Mouse (Mus musculus) C2C12 (cell line): ENCODE data around the gene Ppp1r14b.

ENCODE experiments used
- CEBPB ChIP-seq: IDR thresholded peaks from one replicate; pipeline ENCODE4 v1.6.1; 2011; ENCODE audit warnings: low read depth, mild to moderate bottlenecking, control low read depth, moderate library complexity
- CTCF ChIP-seq: IDR thresholded peaks from one replicate; pipeline ENCODE4 v1.5.1; 2011; ENCODE audit not compliant: control insufficient read depth, insufficient read depth, insufficient read length
- FOSL1 ChIP-seq: IDR thresholded peaks from one replicate; pipeline ENCODE4 v1.8.0; 2011; ENCODE audit warnings: mild to moderate bottlenecking, low read length; ENCODE audit not compliant: poor library complexity, insufficient read depth, severe bottlenecking
- MAX ChIP-seq: IDR thresholded peaks from one replicate; pipeline ENCODE4 v1.6.1; 2011; ENCODE audit warnings: mild to moderate bottlenecking, control low read depth
- MYOD1 ChIP-seq: IDR thresholded peaks from one replicate; pipeline ENCODE4 v1.6.1; 2011; ENCODE audit warnings: low read depth; ENCODE audit not compliant: control insufficient read depth, insufficient read length
- MYOG ChIP-seq: IDR thresholded peaks from one replicate; pipeline ENCODE4 v1.6.1; 2011; ENCODE audit not compliant: control insufficient read depth, insufficient read length; ENCODE audit errors: extremely low read depth
- USF1 ChIP-seq: IDR thresholded peaks from one replicate; pipeline ENCODE4 v1.6.1; 2011; ENCODE audit warnings: low read depth, mild to moderate bottlenecking, control low read depth, moderate library complexity

DNA sequence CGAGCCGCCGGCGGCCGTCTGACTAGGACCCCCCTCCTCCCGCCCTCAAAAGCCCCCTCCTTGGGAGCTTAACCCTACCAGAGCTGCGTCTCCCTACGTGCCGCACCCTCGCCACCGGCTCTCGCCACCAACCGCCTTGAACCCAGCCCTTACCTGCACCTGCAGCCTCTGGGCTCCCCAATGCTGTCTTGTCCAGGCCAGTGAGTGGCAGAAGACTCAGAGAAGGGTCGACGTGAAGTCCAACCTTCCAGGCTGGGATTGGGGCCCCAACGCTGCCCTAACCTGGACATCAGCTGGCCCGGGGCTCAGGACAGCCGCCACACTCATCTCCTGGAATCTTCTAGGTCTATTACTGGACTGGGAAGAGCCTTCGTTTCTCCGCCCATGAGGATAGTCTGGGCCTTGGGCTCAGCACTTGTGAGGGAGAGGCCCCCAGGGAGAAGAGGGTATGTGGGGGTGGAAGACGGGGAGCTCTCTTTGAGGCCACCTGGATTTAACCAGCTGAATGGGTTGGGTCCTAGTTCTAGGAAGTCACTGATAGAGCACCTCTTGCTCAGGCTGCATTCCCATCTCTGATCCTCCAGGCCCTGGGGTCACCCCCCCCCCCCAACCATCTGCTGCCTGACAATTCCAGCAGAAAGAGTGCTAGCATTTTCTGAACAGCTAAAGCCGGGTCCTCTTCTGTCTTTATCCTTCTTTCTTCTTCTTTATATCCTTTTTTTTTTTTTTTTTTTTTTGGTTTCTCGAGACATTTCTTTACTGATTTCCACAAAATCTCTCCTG lies 40.4 kb upstream of the Ppp1r14b start, which contains the start of gene Kcnk4:
- TF ChIP-seq MAX, result no peak
- TF ChIP-seq CTCF, result no peak
- TF ChIP-seq USF1, result no peak
- no peak for TF ChIP-seq CEBPB
- TF ChIP-seq MYOG, result no peak
- no peak for TF ChIP-seq MYOD1
- no peak for TF ChIP-seq FOSL1
